ENCODE assay signal across 26 mouse cellular contexts in the genomic region with DNA sequence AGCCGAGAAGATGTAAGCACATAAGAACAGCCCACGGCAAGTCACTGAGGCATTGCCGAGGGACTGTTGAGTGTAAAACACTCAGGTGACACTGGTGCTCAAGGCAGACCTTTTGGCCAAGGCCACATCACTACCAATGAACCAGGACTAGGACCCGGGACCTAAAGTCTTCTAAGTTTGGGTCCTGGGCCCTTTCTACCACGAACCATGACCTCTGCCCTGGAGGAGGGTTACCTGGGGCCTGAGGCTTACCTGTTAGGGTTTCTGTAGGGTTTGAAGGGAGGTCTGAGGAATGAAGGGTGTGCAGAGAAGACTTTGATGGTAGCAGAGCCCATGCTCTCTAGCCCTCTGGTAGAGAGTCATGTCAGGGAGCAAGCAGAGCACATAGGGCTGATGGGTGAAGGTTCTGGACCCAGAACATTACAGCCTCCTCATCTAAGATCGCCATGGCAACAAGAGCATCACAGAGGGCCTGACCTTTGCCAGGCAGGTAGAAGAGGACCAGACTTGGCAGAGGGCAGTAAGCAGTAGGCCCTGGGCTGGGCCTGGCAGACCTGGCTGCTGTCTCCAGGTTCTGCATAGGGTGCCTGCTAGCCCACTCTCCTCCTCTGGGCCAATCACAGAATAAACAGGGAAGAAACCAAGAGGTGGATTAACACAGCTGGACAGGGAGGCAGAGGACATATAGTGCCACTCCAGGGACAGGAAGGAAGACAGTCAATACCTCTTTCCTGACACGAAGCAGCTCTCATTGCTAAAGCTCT. TPM values are rescaled to one million over a fixed set of nuclear protein-coding genes. Genes with fewer than 3 reads are reported as not detected.
DNase-seq lines count a peak whose midpoint lies in the region; ATAC-seq lines count a peak whose summit lies in the region.
"Had no signal": no experiment of that assay in that cellular context is flagged by ENCODE, and none has a peak within 500 bp of the region (broad histone marks: within the 10 kb centered on the region; RNA-seq: fewer than 3 reads in every experiment).

TSS of gene Best1 (minus strand) at position 428 of the 764 bp plus-strand sequence.
TSS of gene Rab3il1 (plus strand) at position 464 of the 764 bp plus-strand sequence.

- 69% methylated on average over 7 of the region's 7 CpGs for WGBS in liver, embryonic 13.5 days (ENCODE audit: insufficient replicate concordance)
- 73% methylated on average over 7 of the region's 7 CpGs for WGBS in liver, embryonic 11.5 days
- WGBS in embryonic facial prominence, embryonic 10.5 days, result 79% methylated on average over 7 of the region's 7 CpGs

- H3K4me1 ChIP-seq in liver, embryonic 13.5 days (replicated peaks), result peaks cover 9% of the 10 kb centered on the region; the same call in 1 of the 2 replicates
- H3K4me1 ChIP-seq in liver, embryonic 11.5 days (replicated peaks; ENCODE audit: control insufficient read depth, insufficient read depth, low read length), result no peaks in the 10 kb centered on the region
- no peaks in the 10 kb centered on the region for H3K4me1 ChIP-seq in embryonic facial prominence, embryonic 10.5 days
- H3K4me1 ChIP-seq: embryonic facial prominence, embryonic 13.5 days; embryonic facial prominence, embryonic 15.5 days; forebrain, embryonic 10.5 days; forebrain, embryonic 12.5 days had no signal

- peak; percentile 82 for DNase-seq in heart, adult 11 months
- no peak for DNase-seq in heart, adult 9 months (ENCODE audit: low spot score in 2 of 2)
- DNase-seq in liver, embryonic 13.5 days, result no peak
- no peak for DNase-seq in liver, embryonic 11.5 days (ENCODE audit: low spot score)
- DNase-seq in embryonic facial prominence, embryonic 10.5 days (ENCODE audit: low spot score), result no peak
- DNase-seq: adrenal gland, adult 8-10 months; adrenal gland, postnatal 14 days; adrenal gland, postnatal 36 days; B cell, adult 2 months; cerebellum, adult 11-12 months; cerebellum, adult 2 months; cerebellum, adult 9-10 months; cerebellum, postnatal 10 days; cerebellum, postnatal 25 days had no signal

- no peaks in the 10 kb centered on the region for H3K9me3 ChIP-seq in liver, embryonic 13.5 days (replicated peaks)
- no peaks in the 10 kb centered on the region for H3K9me3 ChIP-seq in liver, embryonic 11.5 days (ENCODE audit: control insufficient read depth, low read length)
- 0 out of 2 replicates have a peak, but pooled peaks cover 4% of the 10 kb centered on the region for H3K9me3 ChIP-seq in embryonic facial prominence, embryonic 10.5 days
- H3K9me3 ChIP-seq: embryonic facial prominence, embryonic 15.5 days; forebrain, embryonic 10.5 days; forebrain, embryonic 12.5 days had no signal

- no peak within 1 kb of the TSS for H3K9ac ChIP-seq in liver, embryonic 13.5 days
- H3K9ac ChIP-seq in liver, embryonic 11.5 days (ENCODE audit: low read depth, low read length), result no peak within 1 kb of the TSS
- H3K9ac ChIP-seq: embryonic facial prominence, embryonic 13.5 days; embryonic facial prominence, embryonic 15.5 days; forebrain, embryonic 12.5 days had no signal

- no peak within 1 kb of the TSS for H3K4me3 ChIP-seq in liver, embryonic 13.5 days (replicated peaks)
- H3K4me3 ChIP-seq in liver, embryonic 11.5 days (ENCODE audit: low read depth, low read length), result no peak within 1 kb of the TSS
- no peak within 1 kb of the TSS for H3K4me3 ChIP-seq in embryonic facial prominence, embryonic 10.5 days
- H3K4me3 ChIP-seq: embryonic facial prominence, embryonic 13.5 days; embryonic facial prominence, embryonic 15.5 days; erythroblast, embryonic 14.5 days; forebrain, embryonic 10.5 days; forebrain, embryonic 12.5 days had no signal

- H3K4me2 ChIP-seq in liver, embryonic 13.5 days, result no peak within 1 kb of the TSS
- H3K4me2 ChIP-seq in liver, embryonic 11.5 days, result no peak within 1 kb of the TSS; the same call in 1 of the 2 replicates
- H3K4me2 ChIP-seq: embryonic facial prominence, embryonic 13.5 days; embryonic facial prominence, embryonic 15.5 days; forebrain, embryonic 12.5 days had no signal

- no peaks in the 10 kb centered on the region for H3K36me3 ChIP-seq in liver, embryonic 13.5 days
- no peaks in the 10 kb centered on the region for H3K36me3 ChIP-seq in liver, embryonic 11.5 days (ENCODE audit: control insufficient read depth, insufficient read depth, low read length)
- no peaks in the 10 kb centered on the region for H3K36me3 ChIP-seq in embryonic facial prominence, embryonic 10.5 days (replicated peaks)
- H3K36me3 ChIP-seq: embryonic facial prominence, embryonic 13.5 days; embryonic facial prominence, embryonic 15.5 days; forebrain, embryonic 10.5 days; forebrain, embryonic 12.5 days; G1E had no signal

- H3K27me3 ChIP-seq in liver, embryonic 13.5 days, result 0 out of 2 replicates have a peak, but pooled peaks cover 2% of the 10 kb centered on the region
- no peaks in the 10 kb centered on the region for H3K27me3 ChIP-seq in liver, embryonic 11.5 days (replicated peaks; ENCODE audit: control insufficient read depth, insufficient read depth, low read length)
- no peaks in the 10 kb centered on the region for H3K27me3 ChIP-seq in embryonic facial prominence, embryonic 10.5 days (replicated peaks; ENCODE audit: low read depth, poor library complexity, severe bottlenecking)
- H3K27me3 ChIP-seq: CH12.LX; embryonic facial prominence, embryonic 13.5 days; embryonic facial prominence, embryonic 15.5 days; forebrain, embryonic 12.5 days; Patski had no signal

- peak; percentile 19; the same call in 1 of the 2 replicates for ATAC-seq in liver, embryonic 13.5 days (ENCODE audit: low read depth)
- no peak for ATAC-seq in liver, embryonic 11.5 days (replicated peaks; ENCODE audit: low FRiP score)
- ATAC-seq: activated CD4-positive, CD25-positive, alpha-beta regulatory T cell, adult 4 months; CD4-positive, CD25-positive, alpha-beta regulatory T cell, adult 4 months; forebrain, embryonic 14.5 days; forebrain, embryonic 16.5 days; Patski had no signal

- no peak within 1 kb of the TSS for H3K27ac ChIP-seq in liver, embryonic 13.5 days
- H3K27ac ChIP-seq in liver, embryonic 11.5 days (ENCODE audit: low read depth, low read length), result no peak within 1 kb of the TSS
- peak within 1 kb of the TSS; percentile 19; the same call in 1 of the 2 replicates for H3K27ac ChIP-seq in embryonic facial prominence, embryonic 10.5 days (replicated peaks)
- H3K27ac ChIP-seq: embryonic facial prominence, embryonic 13.5 days; embryonic facial prominence, embryonic 15.5 days; forebrain, embryonic 10.5 days; forebrain, embryonic 12.5 days had no signal

RNA-seq across cellular contexts. Expression of gene Best1, which starts in this region (rescaled TPM):
- polyA plus RNA-seq in liver, embryonic 13.5 days (2015; fragmentation: Nextera tagmentation; extraction: Ambion mirVana), result 0.17 and 0.20 TPM in 2 replicates
- 0.31 and 0.59 TPM in 2 replicates for polyA plus RNA-seq in liver, embryonic 11.5 days (2014; fragmentation: Nextera tagmentation; extraction: Ambion mirVana)
- 1.6 TPM in 2 replicates for polyA plus RNA-seq in embryonic facial prominence, embryonic 10.5 days (2016; fragmentation: Nextera tagmentation; extraction: Ambion mirVana)
- polyA plus RNA-seq: activated CD4-positive, CD25-positive, alpha-beta regulatory T cell, adult 4 months; erythroblast, embryonic 14.5 days; Patski had no signal

RNA-seq across cellular contexts. Expression of gene Rab3il1, which starts in this region (rescaled TPM):
- 196 and 207 TPM in 2 replicates for polyA plus RNA-seq in liver, embryonic 13.5 days (2015; fragmentation: Nextera tagmentation; extraction: Ambion mirVana)
- 133 and 137 TPM in 2 replicates for polyA plus RNA-seq in liver, embryonic 11.5 days (2014; fragmentation: Nextera tagmentation; extraction: Ambion mirVana)
- 51.7 and 57.4 TPM in 2 replicates for polyA plus RNA-seq in embryonic facial prominence, embryonic 10.5 days (2016; fragmentation: Nextera tagmentation; extraction: Ambion mirVana)
- polyA plus RNA-seq: CD4-positive, CD25-positive, alpha-beta regulatory T cell, adult 4 months had no signal
